Mouse (Mus musculus): ENCODE data around the gene Duoxa1. TPM values are rescaled to one million over a fixed set of nuclear protein-coding genes. Genes with fewer than 3 reads are reported as not detected.
A peak's percentile ranks its signal among the peaks of the same experiment; 100 is the strongest.
"Not testable (repeated sequence)": the region's sequence is repeated elsewhere in the genome, so short reads cannot be mapped to it uniquely, and the experiment has no call there.

Duoxa1 gene
- polyA plus RNA-seq, 1 experiment, result not detected

DNA sequence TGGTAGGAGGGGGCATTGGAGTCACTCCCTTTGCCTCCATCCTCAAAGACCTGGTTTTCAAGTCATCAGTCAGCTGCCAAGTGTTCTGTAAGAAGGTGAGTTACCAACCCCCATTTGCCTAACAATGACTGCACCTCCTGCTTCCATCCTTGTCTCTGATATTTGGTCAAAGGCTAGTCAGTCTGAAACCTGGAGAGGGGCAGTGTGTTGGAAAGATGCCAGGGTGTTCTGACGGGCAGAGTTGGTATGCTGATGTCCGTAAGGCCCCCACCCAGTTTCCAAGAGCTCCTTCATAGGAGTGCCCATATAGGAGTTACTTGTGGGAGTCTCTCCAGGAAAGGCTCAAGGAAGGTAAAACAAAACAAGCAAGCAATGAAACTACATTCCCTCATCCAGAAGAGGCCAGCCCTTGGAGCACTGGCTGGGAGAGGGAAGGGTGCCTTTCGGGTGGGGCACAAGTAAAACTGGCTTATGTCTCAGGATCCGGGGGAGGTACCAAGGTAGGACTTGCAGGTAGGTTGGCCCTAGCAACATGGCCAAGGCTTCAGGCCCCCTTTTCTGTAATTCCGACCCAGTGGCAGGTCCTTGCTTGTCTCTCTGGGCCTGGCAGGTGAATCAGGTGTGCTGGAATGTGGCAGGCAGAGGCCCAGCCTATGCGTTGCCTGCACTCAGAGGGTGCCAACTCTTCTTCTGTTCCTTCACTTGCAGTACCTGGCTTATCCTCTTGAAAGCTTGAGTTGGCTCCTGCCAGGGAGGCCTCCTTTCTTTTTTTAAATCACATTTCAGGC, 31.8 kb upstream of the Duoxa1 start:
- Histone ChIP-seq H3K9me3 (replicated peaks; ENCODE audit: control insufficient read depth, insufficient read depth, low read length, poor library complexity, severe bottlenecking) (no peaks in the 10 kb centered on the region), H3K9ac (ENCODE audit: low read depth, poor library complexity, severe bottlenecking) (no peak overlapping the region), H3K4me1 (ENCODE audit: control insufficient read depth, insufficient read depth, low read length) (no peaks in the 10 kb centered on the region), H3K27ac (ENCODE audit: insufficient read depth, low read length) (no peak overlapping the region), H3K27me3 (ENCODE audit: control insufficient read depth, insufficient read depth, low read length, poor library complexity, severe bottlenecking) (no peaks in the 10 kb centered on the region), H3K36me3 (ENCODE audit: control insufficient read depth, insufficient read depth, low read length, poor library complexity, severe bottlenecking) (no peaks in the 10 kb centered on the region), H3K4me3 (ENCODE audit: low read depth, low read length) (no peak overlapping the region)
- TF ChIP-seq EP300 (IDR thresholded peaks at IDR 0.05; ENCODE audit: insufficient read depth, low read depth, low read length) (no peak), CTCF (IDR thresholded peaks at IDR 0.05; ENCODE audit: low read depth, low read length) (no peak), POLR2A (IDR thresholded peaks at IDR 0.05; ENCODE audit: insufficient read depth, low read length) (no peak)

DNA sequence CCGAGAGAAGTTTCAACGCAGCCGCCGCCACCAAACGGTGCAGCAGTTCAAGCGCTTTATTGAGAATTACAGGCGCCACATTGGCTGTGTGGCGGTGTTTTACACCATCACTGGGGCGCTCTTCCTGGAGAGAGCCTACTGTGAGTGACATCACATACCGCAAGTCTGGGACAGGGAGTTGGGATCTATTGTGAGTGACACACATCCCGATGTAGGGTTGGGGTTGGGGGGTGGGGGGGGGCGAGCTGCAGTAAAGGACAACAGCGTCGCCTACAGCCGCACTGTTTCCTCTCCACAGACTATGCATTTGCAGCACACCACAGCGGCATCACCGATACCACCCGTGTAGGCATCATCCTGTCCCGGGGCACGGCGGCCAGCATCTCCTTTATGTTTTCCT, 23.8 kb upstream of the Duoxa1 start:
- Histone ChIP-seq H3K4me1 (ENCODE audit: control insufficient read depth, insufficient read depth, low read length) (peaks cover 5% of the 10 kb centered on the region), H3K9ac (ENCODE audit: low read depth, poor library complexity, severe bottlenecking) (no peak overlapping the region), H3K9me3 (replicated peaks; ENCODE audit: control insufficient read depth, insufficient read depth, low read length, poor library complexity, severe bottlenecking) (no peaks in the 10 kb centered on the region), H3K27ac (ENCODE audit: insufficient read depth, low read length) (no peak overlapping the region), H3K4me3 (ENCODE audit: low read depth, low read length) (peak overlapping the region; percentile 12; the same call in 1 of the 2 replicates), H3K36me3 (ENCODE audit: control insufficient read depth, insufficient read depth, low read length, poor library complexity, severe bottlenecking) (no peaks in the 10 kb centered on the region), H3K27me3 (ENCODE audit: control insufficient read depth, insufficient read depth, low read length, poor library complexity, severe bottlenecking) (no peaks in the 10 kb centered on the region)
- TF ChIP-seq EP300 (IDR thresholded peaks at IDR 0.05; ENCODE audit: insufficient read depth, low read depth, low read length) (no peak), POLR2A (IDR thresholded peaks at IDR 0.05; ENCODE audit: insufficient read depth, low read length) (no peak), CTCF (IDR thresholded peaks at IDR 0.05; ENCODE audit: low read depth, low read length) (no peak)

DNA sequence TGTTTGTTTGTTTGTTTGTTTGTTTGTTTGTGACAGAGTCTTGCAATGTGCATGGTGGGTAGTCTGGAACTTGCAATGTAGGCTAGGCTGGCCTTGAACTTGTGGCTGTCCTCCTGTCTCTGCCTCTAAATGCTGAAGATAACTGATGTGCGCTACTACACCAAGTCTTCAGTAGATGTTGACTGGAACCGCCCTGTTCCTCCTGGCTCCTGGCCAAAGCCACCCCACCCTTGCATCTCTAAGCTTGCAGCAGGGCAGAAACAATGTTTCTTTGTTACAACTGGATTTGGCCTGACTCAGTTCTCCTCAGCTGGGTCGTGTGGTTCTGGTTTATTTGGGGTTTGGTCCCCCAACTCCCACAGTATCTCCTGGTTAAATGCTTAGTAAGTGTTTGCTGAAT, 20.6 kb upstream of the Duoxa1 start:
- Histone ChIP-seq H3K9ac (ENCODE audit: low read depth, poor library complexity, severe bottlenecking) (no peak overlapping the region), H3K27me3 (ENCODE audit: control insufficient read depth, insufficient read depth, low read length, poor library complexity, severe bottlenecking) (no peaks in the 10 kb centered on the region), H3K9me3 (replicated peaks; ENCODE audit: control insufficient read depth, insufficient read depth, low read length, poor library complexity, severe bottlenecking) (no peaks in the 10 kb centered on the region), H3K4me1 (ENCODE audit: control insufficient read depth, insufficient read depth, low read length) (peaks cover 5% of the 10 kb centered on the region), H3K4me3 (ENCODE audit: low read depth, low read length) (no peak overlapping the region), H3K36me3 (ENCODE audit: control insufficient read depth, insufficient read depth, low read length, poor library complexity, severe bottlenecking) (no peaks in the 10 kb centered on the region), H3K27ac (ENCODE audit: insufficient read depth, low read length) (no peak overlapping the region)
- TF ChIP-seq POLR2A (IDR thresholded peaks at IDR 0.05; ENCODE audit: insufficient read depth, low read length), result no peak
- no peak for TF ChIP-seq CTCF (IDR thresholded peaks at IDR 0.05; ENCODE audit: low read depth, low read length)
- TF ChIP-seq EP300 (IDR thresholded peaks at IDR 0.05; ENCODE audit: insufficient read depth, low read depth, low read length), result no peak

DNA sequence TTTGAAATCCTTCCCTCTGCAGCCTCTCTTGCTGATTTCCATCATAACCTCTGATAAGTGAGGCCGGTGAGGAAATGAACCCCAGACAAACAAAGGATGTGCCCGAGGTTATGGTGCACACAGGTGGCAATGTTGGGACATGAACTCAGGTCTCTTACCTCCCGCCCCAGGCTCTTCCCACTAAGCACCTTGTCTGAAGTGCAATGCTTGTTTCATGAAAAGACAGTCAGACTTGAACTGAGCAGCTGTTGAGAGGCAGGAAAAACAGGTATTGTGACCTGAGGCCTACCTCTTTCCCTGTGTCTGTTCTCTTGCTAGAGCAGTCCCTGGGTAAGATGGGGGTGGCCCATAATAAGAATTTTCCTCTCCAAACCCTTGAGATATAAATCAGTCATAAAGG, 18.7 kb upstream of the Duoxa1 start:
- H3K27me3 ChIP-seq (ENCODE audit: control insufficient read depth, insufficient read depth, low read length, poor library complexity, severe bottlenecking), result no peaks in the 10 kb centered on the region
- no peaks in the 10 kb centered on the region for H3K36me3 ChIP-seq (ENCODE audit: control insufficient read depth, insufficient read depth, low read length, poor library complexity, severe bottlenecking)
- no peaks in the 10 kb centered on the region for H3K9me3 ChIP-seq (replicated peaks; ENCODE audit: control insufficient read depth, insufficient read depth, low read length, poor library complexity, severe bottlenecking)
- no peak overlapping the region for H3K9ac ChIP-seq (ENCODE audit: low read depth, poor library complexity, severe bottlenecking)
- H3K4me1 ChIP-seq (ENCODE audit: control insufficient read depth, insufficient read depth, low read length), result peaks cover 5% of the 10 kb centered on the region
- TF ChIP-seq POLR2A (IDR thresholded peaks at IDR 0.05; ENCODE audit: insufficient read depth, low read length) (no peak), EP300 (IDR thresholded peaks at IDR 0.05; ENCODE audit: insufficient read depth, low read depth, low read length) (no peak), CTCF (IDR thresholded peaks at IDR 0.05; ENCODE audit: low read depth, low read length) (no peak)
- H3K27ac ChIP-seq (ENCODE audit: insufficient read depth, low read length), result no peak overlapping the region
- H3K4me3 ChIP-seq (ENCODE audit: low read depth, low read length), result no peak overlapping the region

DNA sequence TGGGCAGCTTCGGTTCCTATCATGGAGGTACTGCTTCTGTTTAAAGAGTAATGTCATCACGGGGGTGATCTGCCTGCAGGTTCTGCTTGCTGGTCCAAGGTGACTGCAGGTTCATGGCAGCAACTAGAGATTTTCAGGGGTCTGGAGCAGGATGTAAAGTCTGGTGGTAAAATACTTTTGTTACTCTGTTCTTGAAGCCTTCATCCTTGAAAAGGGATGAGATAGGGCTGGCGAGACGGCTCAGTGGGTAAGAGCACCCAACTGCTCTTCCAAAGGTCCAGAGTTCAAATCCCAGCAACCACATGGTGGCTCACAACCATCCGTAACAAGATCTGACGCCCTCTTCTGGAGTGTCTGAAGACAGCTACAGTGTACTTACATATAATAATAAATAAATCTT, 16.8 kb upstream of the Duoxa1 start:
- not testable (repeated sequence) for H3K4me3 ChIP-seq (ENCODE audit: low read depth, low read length); H3K4me1 ChIP-seq (ENCODE audit: control insufficient read depth, insufficient read depth, low read length); H3K27me3 ChIP-seq (ENCODE audit: control insufficient read depth, insufficient read depth, low read length, poor library complexity, severe bottlenecking); H3K9me3 ChIP-seq (replicated peaks; ENCODE audit: control insufficient read depth, insufficient read depth, low read length, poor library complexity, severe bottlenecking); H3K27ac ChIP-seq (ENCODE audit: insufficient read depth, low read length); H3K9ac ChIP-seq (ENCODE audit: low read depth, poor library complexity, severe bottlenecking); H3K36me3 ChIP-seq (ENCODE audit: control insufficient read depth, insufficient read depth, low read length, poor library complexity, severe bottlenecking)

DNA sequence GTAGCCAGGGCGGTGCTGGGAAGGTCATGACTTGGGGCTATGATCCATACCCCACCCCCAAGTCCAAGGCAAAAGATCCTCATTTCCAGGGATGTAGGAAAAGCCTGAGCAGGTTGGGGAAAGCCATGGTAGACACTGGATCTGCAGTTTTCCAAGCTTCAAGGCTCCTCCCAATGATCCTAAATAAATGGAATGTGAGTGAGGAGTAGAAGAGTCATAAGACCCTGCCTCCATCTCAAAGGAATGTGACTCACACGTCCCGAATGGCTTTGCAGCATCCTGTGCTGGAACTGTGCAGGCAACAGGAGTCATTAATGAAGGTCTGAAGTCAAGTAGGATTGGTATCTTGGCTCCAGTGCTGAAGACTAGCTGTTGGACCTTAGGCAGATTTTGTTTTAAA, 14.5 kb upstream of the Duoxa1 start:
- H3K36me3 ChIP-seq (ENCODE audit: control insufficient read depth, insufficient read depth, low read length, poor library complexity, severe bottlenecking), result no peaks in the 10 kb centered on the region
- no peak overlapping the region for H3K27ac ChIP-seq (ENCODE audit: insufficient read depth, low read length)
- no peaks in the 10 kb centered on the region for H3K9me3 ChIP-seq (replicated peaks; ENCODE audit: control insufficient read depth, insufficient read depth, low read length, poor library complexity, severe bottlenecking)
- no peaks in the 10 kb centered on the region for H3K4me1 ChIP-seq (ENCODE audit: control insufficient read depth, insufficient read depth, low read length)
- TF ChIP-seq EP300 (IDR thresholded peaks at IDR 0.05; ENCODE audit: insufficient read depth, low read depth, low read length), result no peak
- TF ChIP-seq CTCF (IDR thresholded peaks at IDR 0.05; ENCODE audit: low read depth, low read length), result no peak
- no peak for TF ChIP-seq POLR2A (IDR thresholded peaks at IDR 0.05; ENCODE audit: insufficient read depth, low read length)
- H3K27me3 ChIP-seq (ENCODE audit: control insufficient read depth, insufficient read depth, low read length, poor library complexity, severe bottlenecking), result no peaks in the 10 kb centered on the region
- H3K4me3 ChIP-seq (ENCODE audit: low read depth, low read length), result no peak overlapping the region
- H3K9ac ChIP-seq (ENCODE audit: low read depth, poor library complexity, severe bottlenecking), result no peak overlapping the region
